Mouse (Mus musculus): ENCODE results near the gene Clybl.

The Clybl gene

GRCm38 (mm10) chr14:122358592-122358991 is 177.1 kb downstream of the Clybl start:
- no peak for DNase-seq (ENCODE audit: low spot score in 2 of 2)

GRCm38 (mm10) chr14:122359136-122359905 is 177.8 kb downstream of the Clybl start:
- DNase-seq (ENCODE audit: low spot score in 2 of 2) = no peak

- no peak for DNase-seq (ENCODE audit: low spot score in 2 of 2)
These were observed 180.3 kb downstream of the Clybl start for GRCm38 (mm10) chr14:122361807-122362206.

- DNase-seq (ENCODE audit: low spot score in 2 of 2) = no peak
These were observed 181.7 kb downstream of the Clybl start for GRCm38 (mm10) chr14:122363156-122363555.

GRCm38 (mm10) chr14:122364026-122364425 is 182.5 kb downstream of the Clybl start:
- no peak for DNase-seq (ENCODE audit: low spot score in 2 of 2)

- no peak for DNase-seq (ENCODE audit: low spot score in 2 of 2)
These were observed 185.9 kb downstream of the Clybl start for GRCm38 (mm10) chr14:122367252-122367868.

- no peak for DNase-seq (ENCODE audit: low spot score in 2 of 2)
These were observed 186.4 kb downstream of the Clybl start for GRCm38 (mm10) chr14:122367882-122368418.

GRCm38 (mm10) chr14:122368501-122368900 is 187.0 kb downstream of the Clybl start:
- DNase-seq (ENCODE audit: low spot score in 2 of 2) = no peak

- no peak for DNase-seq (ENCODE audit: low spot score in 2 of 2)
These were observed 190.5 kb downstream of the Clybl start for GRCm38 (mm10) chr14:122371979-122372378.

- no peak for DNase-seq (ENCODE audit: low spot score in 2 of 2)
These were observed 192.0 kb downstream of the Clybl start for GRCm38 (mm10) chr14:122373458-122373857.

- no peak for DNase-seq (ENCODE audit: low spot score in 2 of 2)
These were observed 192.9 kb downstream of the Clybl start for GRCm38 (mm10) chr14:122374285-122374997.

GRCm38 (mm10) chr14:122375070-122375811 is 193.7 kb downstream of the Clybl start:
- DNase-seq (ENCODE audit: low spot score in 2 of 2) = no peak

- no peak for DNase-seq (ENCODE audit: low spot score in 2 of 2)
These were observed 195.1 kb downstream of the Clybl start for GRCm38 (mm10) chr14:122376482-122377143.

GRCm38 (mm10) chr14:122377681-122378080 is 196.2 kb downstream of the Clybl start:
- no peak for DNase-seq (ENCODE audit: low spot score in 2 of 2)

GRCm38 (mm10) chr14:122379076-122379475 is 197.6 kb downstream of the Clybl start:
- DNase-seq (ENCODE audit: low spot score in 2 of 2) = no peak

- no peak for DNase-seq (ENCODE audit: low spot score in 2 of 2)
These were observed 198.5 kb downstream of the Clybl start for GRCm38 (mm10) chr14:122379996-122380395.

- no peak for DNase-seq (ENCODE audit: low spot score in 2 of 2)
These were observed 199.7 kb downstream of the Clybl start for GRCm38 (mm10) chr14:122380896-122381845.

- no peak for DNase-seq (ENCODE audit: low spot score in 2 of 2)
These were observed 200.8 kb downstream of the Clybl start for GRCm38 (mm10) chr14:122382281-122382680.

- DNase-seq (ENCODE audit: low spot score in 2 of 2) = no peak
These were observed 202.4 kb downstream of the Clybl start for GRCm38 (mm10) chr14:122383931-122384330.

All from right cerebral cortex, postnatal 36 days (tissue).